Mouse (Mus musculus): Measurements from ENCODE around the gene Rab5b. TPM values are rescaled to one million over a fixed set of nuclear protein-coding genes. Genes with fewer than 3 reads are reported as not detected.
A peak's percentile ranks its signal among the peaks of the same experiment; 100 is the strongest.
"Not testable (repeated sequence)": the region's sequence is repeated elsewhere in the genome, so short reads cannot be mapped to it uniquely, and the experiment has no call there.

The Rab5b gene
- 100 to 1,000 TPM; 126 to 149 (median 145) TPM for total RNA-seq (2022)

DNA sequence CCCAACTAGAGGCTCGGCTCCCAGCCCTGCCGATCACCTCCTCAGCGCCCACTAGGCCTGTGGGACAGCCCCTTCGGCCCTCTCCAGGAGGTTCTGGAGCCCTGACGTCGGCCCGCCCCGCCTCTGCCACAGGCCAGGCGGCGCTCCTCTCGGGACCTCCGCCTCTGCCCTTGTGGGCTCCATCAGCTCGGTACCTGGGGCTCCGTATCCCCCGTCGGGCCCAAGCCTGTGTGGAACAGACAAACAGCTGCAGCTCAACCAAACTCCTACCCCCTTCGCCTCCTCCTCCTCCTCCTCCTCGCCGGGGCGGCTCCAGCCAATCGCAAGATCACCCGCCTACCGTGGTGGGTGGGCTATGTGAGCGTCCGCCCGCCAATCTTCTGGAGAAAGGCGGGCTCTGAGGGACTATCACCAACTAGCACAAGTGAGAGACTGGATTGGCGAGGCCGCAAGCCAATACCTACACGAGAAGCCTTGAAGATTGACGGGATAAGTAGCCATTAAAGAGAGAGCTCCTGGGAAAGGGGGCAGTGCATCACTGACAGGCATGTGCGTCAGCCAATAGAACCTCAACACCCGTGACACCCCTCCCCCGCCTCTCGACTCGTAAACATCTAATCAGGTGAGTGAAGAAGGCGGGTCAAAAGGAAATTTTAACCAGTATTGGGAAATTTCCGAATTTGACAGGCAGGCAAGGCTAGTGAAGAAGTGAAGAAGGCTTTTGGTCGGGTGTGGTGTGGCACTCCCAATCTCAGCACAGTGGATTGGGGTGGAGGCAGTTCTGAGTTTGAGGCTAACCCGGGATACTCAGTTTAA, at the start of gene Rab5b:
TSS of gene Rab5b (minus strand) at position 273 of the 816 bp plus-strand sequence.
- DNase-seq = peak; percentile 99

DNA sequence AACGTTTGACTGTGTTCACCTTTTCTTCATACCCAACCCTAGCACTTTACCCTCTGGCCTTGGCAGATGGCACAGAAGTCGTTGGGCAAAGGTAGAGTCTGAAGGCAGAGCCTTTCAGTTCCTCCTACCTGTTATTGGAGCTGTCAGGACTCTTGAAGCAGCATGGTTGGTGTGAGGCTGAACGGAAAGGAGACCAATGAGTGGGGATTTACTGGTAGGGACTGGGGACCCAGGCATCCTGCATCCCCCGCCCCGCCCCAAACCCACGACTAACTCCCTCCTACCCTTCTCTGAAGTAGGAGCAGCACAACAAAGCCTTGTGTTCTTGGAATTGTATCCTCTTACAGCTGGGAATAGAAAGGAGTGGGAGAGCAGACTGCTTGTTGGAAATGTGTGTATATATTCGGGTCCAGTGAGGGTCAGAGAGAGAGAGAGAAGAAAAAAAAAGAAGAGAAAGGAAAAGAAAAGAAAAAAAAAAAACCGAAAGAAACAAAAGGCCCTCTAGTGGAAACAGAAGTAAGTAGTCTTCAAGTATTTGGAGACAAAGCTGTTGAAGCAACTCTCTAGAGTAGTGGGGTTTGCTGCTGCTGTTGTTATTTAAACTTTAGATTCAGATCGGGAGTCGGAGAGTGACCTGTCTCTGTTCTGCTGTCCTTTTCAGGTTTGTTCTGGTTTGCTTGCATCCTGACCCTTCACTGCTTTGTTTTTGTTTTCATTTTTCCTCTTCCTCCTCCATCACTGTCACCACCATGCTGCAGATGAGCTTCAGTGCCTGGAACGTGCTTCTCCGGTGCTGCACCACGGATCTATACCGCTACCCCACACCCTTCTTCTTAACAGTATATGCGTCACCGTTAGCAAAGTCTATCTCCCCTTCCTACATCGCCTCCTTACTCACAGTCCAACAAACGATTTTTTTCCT, 48.9 kb upstream of the Rab5b start, which contains the start of gene Dgka:
TSS of gene Dgka (minus strand) at position 176 of the 922 bp plus-strand sequence.
- no peak for DNase-seq

DNA sequence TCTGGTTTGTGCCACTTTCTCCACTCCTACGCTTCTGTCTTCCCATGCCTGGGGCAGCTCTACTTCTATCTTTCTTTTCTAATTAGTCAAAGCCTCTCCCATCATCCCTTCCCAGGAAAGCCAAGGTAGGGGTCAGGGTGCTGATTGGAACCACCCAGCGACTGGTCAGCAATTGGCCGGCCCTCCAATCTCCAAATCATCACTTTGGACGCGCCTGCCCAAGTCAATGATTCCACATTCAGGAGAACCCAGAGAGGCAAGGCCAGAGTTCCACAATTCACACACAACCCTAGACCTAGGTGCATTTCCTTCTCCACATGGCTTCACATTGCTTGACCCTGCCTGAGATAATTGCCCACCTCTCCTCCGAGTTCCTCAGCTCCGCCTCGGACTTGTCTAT, 48.1 kb upstream of the Rab5b start:
- DNase-seq = no peak

DNA sequence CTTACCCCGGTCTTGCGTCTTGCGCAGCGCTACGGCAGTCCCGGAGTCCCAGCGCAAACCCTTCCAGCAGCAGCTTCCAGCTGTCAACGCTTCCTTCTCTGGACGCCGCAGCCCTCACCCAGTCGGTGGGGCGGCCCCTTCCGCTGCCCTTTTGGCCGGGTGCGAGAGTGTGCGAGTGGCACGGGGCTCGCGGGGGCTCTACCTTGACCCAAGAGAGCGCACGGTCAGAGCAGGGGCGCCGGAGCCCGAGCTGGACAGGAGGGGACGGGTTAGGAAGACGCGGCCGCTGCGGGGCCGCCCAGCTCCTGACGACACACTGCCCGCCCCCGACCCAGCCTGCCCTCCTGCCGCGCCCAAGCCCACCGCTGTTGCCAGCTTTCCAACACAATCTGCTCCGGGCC, 47.7 kb upstream of the Rab5b start:
- DNase-seq = peak; percentile 39

DNA sequence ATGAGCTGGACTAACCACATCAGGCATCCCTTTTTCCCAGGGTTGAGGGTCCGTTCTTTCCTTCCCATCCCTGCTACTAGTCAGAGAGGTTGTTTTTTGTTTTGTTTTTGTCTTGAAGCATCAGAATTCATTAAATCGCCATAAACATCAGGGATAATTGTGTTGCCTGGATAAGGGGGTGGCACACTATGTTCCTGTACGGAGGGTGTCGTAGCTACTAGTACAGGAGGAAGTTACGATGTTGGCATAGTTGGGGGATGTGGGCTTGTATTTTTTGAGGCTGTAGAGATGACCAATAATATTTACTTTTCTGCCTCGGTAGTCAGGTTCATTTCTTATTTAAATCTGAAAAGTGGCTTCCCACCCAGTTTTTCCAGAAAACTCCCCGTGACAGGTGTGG, 47.2 kb upstream of the Rab5b start:
- no peak for DNase-seq

DNA sequence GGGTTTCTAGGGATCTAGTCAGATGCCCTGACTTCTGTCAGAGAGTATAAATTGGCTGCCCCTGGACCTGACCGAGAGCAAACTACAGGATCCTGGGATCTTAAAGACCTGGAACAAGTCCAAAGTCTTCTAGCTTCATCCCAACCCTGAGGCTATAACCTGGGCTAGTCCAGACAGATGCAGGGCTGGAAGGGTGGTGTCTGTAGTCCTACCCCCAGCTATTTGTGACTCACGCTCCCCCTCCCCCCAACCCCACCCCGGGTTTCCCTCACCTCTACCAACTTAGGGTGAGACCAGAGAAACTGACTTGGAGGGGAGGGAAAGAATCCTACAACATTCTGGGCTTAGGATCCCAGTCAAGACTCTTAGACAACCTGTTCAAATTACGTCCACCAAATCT, 46.6 kb upstream of the Rab5b start:
- DNase-seq = no peak

DNA sequence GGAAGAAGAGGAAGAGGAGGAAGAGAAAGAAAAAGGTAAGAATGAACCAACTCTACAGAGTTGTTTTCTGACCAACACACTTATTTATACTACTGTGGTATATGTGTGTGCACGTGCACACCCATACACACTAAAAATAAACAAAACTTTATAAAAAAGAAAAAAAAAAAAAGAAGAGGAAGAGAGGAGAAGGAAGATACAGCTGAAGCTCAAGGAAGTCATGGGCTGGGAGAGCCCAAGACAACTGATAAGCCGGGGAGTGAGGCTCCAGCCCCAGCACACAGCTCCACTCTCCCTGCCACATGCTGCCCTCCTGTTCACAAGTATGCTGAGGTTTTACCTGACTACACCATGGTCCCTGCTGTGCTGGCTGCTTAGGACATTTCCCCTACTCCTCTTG, 44.2 kb upstream of the Rab5b start:
- no peak for DNase-seq

DNA sequence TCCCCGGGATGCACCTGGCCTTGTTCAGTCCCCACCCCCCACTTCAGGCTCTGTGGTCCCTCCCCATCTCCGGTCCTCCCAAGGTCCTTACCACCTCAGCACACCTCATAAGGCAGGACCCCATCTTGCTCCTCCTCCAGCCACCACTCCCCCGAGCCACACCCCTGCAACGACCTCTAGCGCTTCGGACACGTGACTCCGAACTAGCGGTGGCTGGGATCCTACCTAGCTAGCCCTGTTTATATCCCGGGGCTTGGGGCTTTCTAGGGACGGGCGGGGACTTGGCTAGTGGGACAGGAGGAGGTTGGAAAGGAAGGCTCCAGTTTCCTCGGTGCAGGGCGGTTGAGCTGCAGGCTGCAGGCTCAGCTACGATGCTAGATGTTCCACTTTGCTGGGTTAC, 41.4 kb upstream of the Rab5b start:
- DNase-seq = peak; percentile 47

DNA sequence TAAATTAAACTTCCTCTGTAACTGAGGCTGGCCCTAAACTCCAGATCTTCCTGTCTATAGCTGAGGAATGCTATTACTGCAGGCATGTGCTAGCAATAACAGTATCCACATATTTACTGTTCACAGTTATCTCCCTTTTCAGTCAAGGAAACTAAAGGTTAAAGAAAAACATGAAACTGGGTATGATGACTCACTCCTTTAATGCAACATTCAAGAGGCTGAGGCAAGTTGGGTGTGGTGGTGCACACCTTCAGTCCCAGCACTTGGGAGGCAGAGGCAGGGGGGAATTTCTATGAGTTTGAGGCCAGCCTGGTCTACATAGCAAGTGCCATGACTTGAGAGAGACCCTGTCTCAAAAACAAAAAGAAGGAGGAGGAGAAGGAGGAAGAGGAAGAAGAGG, 35.9 kb upstream of the Rab5b start:
- no peak for DNase-seq

DNA sequence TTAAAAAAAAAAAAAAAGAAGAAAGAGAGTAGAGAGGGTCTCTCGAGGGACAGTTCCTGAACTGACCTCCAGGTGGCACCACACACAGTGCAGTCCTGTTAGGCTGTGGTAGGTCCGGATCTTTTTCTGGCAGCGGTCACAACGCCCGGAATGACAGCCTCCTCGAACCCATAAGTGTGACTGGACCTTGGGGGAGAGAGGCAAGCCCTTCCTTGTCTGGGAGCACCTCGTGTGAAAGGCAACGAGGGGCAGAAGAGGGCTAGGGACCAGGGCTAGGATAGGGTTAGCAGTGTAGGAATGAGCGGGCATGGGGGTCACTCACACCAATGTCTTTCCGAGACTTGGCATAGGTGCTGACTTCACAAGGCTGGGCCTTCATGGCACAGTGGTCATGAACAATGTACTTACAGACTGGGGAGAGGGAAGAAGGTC, 35.0 kb upstream of the Rab5b start:
- peak; percentile 45 for DNase-seq

DNA sequence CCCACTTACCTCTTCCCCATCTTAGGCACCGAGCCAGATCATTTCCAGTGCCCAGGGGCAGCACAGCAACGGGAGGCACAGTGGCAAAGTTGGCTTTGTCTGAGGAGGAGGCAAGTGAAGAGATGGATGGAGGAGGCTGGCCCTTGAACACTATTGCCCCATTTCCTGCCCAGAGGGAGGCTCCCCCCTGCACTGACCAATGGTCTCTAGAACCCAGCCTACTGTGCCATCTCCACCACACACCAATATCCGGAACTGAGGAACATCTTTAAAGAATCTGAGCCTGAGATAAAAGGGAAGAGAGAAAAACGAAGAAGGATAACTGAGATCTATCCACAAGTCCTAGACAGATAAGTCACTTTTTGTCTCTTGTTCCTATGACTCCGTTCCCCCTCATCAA, 32.0 kb upstream of the Rab5b start:
- DNase-seq = no peak

DNA sequence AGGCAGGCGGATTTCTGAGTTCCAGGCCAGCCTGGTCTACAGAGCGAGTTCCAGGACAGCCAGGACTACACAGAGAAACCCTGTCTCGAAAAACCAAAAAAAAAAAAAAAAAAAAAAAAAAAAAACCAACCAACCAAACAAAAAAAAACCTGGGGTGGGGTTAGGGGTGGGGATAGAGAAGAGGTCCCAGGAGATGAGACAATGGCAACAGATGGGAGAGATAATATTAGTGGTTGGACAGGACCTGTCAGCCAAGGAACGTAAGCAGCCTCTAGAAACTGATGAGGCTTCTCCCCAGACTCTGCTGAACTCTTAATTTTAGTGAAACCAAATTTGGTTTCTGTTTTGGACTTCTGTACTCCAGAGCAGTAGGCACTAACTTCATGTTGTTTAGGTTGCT, 29.4 kb upstream of the Rab5b start:
- DNase-seq = not testable (repeated sequence)

DNA sequence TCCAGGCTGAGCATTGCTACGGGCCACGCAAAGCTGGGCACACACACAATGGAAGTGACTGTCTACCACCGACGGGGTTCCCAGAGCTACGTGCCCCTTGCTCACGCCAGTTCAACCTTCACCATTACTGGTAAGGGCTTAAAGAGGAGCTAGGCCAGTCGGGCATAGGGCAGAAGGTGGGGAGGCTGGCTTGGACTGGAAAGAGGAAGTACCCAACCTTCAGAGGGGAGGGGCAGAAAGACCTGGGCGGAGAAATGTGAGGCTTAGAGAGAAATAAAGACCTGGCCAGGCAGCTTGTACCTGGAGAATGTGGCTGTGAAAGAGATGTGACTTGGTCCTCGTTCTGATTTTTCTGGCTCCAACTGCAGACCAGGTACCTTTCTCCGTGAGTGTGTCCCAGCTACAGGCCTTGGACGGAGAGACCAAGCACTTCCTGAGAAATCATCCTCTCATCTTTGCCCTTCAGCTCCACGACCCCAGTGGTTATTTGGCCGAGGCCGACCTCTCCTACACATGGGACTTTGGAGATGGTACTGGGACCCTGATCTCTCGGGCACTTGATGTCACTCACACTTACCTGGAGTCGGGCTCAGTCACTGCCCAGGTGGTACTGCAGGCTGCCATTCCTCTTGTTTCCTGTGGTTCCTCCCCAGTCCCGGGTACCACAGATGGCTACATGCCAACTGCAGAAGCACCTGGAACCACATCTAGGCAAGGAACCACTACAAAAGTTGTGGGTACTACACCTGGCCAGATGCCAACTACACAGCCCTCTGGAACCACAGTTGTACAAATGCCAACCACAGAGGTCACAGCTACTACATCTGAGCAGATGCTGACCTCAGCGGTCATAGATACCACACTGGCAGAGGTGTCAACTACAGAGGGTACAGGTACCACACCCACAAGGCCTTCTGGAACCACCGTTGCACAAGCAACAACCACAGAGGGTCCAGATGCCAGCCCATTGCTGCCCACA, 19.8 kb upstream of the Rab5b start:
- DNase-seq = no peak

DNA sequence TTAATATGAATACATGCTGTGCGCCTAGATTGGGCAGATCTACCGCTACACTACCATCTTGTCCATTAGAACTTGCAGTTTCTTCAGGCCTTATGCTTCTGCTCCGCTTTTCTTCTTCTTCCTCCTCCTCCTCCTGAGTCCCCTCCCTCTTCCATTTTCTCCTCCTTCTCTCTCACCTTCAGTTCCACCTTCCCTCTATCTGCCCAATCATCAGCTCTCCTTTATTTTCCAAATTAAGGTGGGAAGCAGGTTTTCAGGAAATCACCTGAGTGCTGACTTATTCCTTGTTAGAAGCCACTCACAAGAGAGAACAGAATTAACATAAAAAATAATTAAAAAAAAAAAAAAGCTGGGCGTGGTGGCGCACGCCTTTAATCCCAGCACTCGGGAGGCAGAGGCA, 15.3 kb upstream of the Rab5b start:
- DNase-seq = not testable (repeated sequence)

DNA sequence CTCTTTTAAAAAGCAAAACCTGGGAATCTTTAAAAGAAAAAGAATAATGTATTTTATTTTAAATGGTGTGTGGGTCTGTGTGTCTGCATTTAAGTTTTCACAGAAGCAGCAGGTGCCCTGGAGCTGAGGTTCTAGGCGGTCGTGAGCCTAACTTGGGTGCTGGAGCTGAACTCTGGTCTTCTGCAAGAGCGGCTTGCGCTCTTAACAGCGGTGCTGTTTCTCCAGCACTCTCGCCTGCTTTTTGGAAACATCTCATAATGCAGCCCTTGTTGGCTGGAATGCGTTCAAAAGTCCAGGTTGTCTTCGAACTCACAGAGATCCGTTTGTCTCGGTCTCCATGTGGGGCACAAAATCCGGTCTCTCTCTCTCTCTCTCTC, 9.2 kb upstream of the Rab5b start:
- DNase-seq = no peak

DNA sequence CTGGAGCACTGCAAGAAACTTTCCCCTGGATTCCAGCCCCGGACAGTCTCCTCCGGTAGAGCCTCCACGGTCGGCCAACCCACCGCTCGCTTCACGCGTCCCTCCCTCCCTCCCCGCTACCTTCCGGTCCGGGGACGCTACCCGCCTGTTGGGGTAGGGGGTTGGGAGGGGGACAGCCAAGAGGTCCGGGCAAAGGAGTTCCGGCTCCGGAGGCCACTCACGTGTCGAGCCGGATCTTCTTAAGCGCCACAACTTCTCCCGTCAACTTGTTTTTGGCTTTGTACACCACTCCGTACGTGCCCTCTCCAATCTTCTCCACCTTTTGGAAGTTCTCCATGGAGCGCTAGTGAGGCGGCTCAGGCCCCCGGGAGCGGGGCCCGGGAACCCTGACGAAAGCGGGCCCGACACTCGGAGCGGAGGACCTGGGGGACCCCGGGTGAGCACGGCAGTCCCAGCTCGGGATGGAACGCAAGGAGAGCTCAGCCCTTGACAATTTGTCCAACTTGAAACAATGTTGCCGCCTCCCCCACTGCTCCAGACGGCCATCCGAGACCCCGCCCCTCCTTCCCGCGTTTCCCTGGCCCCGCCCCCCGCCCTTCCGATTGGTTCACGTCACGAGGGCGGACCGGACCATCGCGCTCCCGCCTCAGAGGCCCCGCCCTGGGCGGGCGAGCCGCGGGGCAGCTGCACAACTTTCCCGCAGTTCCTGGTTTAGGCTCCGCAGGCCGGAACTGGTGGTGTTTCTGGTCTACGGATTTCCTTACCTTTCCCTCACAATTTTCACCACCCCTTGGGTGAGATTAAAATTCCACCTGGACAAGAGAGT, 8.6 kb upstream of the Rab5b start, which contains the start of gene Cdk2:
TSS of gene Cdk2 (minus strand) at position 541 of the 826 bp plus-strand sequence.
- DNase-seq = peak; percentile 88

DNA sequence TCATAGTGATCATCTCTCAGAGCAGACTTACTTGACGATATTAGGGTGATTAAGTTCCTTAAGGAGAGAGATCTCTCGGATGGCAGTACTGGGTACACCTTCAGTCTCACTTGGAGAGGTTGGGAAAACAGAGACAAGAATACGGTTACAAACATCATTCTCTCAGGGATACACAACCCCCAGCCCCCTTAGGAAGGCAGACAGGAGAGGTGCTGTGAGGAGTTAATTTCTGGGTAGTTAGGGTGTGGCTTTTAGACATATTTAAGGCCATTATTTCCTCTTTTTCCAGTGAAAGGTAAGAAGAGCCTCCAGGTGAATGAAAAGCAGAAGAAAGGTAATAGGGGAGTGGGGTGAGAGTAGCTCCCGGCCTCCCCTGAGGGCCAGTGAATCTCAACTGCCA, 7.8 kb upstream of the Rab5b start, which contains the start of gene Pmel:
TSS of gene Pmel (plus strand) at position 301 of the 400 bp plus-strand sequence.
- DNase-seq = no peak

DNA sequence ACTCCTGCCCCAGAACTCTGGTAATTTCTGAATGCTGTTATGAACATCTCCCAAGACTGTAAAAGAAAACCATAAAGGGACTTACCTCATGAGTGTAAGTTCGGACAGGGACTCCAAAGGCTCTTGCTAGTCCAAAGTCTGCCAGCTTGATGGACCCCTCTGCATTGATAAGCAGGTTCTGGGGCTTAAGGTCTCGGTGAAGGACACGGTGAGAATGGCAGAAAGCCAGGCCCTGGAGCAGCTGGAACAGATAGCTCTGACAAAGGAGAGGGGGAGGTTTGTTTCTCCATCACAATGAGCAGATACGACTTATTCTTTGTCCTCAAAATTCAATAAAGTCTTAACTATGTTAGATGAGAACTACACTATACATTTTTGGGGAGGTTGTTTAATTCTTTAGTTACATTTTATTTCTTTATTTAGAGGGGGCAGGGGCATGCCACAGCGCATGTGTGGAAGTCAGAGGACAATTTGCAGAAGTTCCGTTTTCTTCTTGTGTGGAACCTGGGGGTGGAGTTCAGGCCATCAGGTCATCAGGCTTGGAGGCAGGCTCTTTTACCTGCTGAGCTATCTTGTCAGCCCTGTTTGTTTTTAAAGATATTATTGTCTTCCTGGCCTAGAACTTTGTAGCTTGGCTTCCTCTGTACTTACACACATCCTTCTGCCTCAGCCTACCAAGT, 6.4 kb upstream of the Rab5b start:
- no peak for DNase-seq

DNA sequence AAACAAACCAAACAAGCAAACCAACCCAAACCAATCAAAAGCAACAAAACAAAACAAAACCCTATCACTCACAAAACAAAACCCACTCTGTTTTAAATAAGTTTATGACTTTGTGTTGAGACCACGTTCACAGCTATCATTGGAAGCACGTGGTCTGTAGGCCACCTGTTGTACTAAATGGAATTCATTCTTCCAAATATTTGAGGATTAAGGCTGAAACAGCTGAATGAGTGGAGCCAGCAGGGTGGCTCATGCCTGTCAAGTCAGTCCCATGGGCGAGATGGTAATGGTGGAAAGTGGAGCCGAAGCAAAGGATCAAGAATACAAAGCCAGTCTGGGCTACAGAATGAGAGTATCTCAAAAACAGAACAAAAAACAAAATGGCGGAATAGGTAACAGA, 4.6 kb upstream of the Rab5b start:
- no peak for DNase-seq

DNA sequence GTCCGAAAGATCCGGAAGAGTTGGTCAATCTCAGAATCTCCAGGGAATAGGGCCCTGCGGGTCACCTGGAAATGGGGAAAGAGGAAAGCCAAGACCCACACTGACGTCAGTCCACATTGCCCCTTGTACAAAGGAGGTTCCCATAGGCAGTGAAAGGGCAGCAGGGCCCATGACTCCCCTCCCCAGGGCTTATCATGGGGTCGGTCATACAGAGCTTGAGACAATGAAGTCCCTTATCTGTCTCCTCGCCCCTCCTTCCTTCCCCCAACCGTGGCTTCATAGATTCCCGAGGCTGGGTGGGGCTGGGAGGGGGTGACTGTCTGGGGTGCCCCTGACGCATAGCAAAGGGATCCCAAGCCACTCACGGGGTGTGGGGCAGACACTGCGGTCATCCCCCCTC, 3.5 kb upstream of the Rab5b start:
- DNase-seq = no peak

DNA sequence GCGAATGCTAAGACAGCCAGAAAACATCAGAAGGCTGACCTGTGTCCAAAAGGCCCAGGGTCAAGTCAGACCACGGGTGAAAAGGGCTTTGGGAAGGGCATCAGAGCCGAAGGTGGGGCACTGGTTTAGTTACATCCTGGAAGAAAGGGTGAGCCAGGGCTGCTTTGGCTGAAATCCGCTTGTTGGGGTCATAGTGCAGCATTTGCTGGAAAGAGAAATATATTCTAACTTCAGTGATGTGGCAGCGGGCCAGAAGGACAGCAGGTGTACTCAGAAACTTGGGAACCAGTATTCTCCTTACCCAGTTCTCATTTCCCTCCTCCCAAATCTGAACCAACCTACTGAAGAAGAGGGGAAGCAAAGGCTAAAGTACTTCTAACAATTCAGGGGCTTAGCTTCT, 2.9 kb upstream of the Rab5b start:
- DNase-seq = no peak

All from adrenal gland, adult 8-10 months (tissue).